In genomic region chr13:81691606-81692005, GRCm38 (mm10) we compare ENCODE assay signal across 8 mouse cellular contexts. TPM values are rescaled to one million over a fixed set of nuclear protein-coding genes. Genes with fewer than 3 reads are reported as not detected.
DNase-seq lines count a peak whose midpoint lies in the region; ATAC-seq lines count a peak whose summit lies in the region.

No protein-coding gene starts in this region.

- no peak overlapping the region for H3K4me2 ChIP-seq in hindbrain, embryonic 11.5 days (replicated peaks; ENCODE audit: low read depth, low read length)

- no peak overlapping the region; the same call in 1 of the 2 replicates for H3K27ac ChIP-seq in hindbrain, embryonic 11.5 days (ENCODE audit: low read depth, low read length)

- H3K9ac ChIP-seq in hindbrain, embryonic 11.5 days (ENCODE audit: low read depth, low read length), result no peak overlapping the region

- H3K9me3 ChIP-seq in hindbrain, embryonic 11.5 days (ENCODE audit: control insufficient read depth, low read length), result no peaks in the 10 kb centered on the region

- H3K27me3 ChIP-seq in hindbrain, embryonic 11.5 days (ENCODE audit: control insufficient read depth, insufficient read depth, low read length), result no peaks in the 10 kb centered on the region

- peak; percentile 6 to 28 for DNase-seq in cerebellum, postnatal 10 days
- no peak for DNase-seq in cerebellum, adult 9-10 months
- peak; percentile 52 for DNase-seq in thymus, postnatal 0 days (ENCODE audit: low spot score)
- no peak for DNase-seq in thymus, postnatal 14 days
- peak; percentile 34 for DNase-seq in hindbrain, embryonic 11.5 days (ENCODE audit: low spot score)
- DNase-seq in T-cell, adult 2 months (ENCODE audit: low spot score), result no peak

- no peaks in the 10 kb centered on the region for H3K36me3 ChIP-seq in hindbrain, embryonic 11.5 days (ENCODE audit: control insufficient read depth, insufficient read depth, low read length)

- ATAC-seq in hindbrain, embryonic 11.5 days (ENCODE audit: low FRiP score), result peak; percentile 56
- peak; percentile 78 for ATAC-seq in megakaryocyte progenitor cell, adult 5-6 weeks (replicated peaks; ENCODE audit: poor library complexity)
- ATAC-seq in inflammation-experienced regulatory T-cells, adult 6 months, result no peak

- H3K4me1 ChIP-seq in hindbrain, embryonic 11.5 days (replicated peaks; ENCODE audit: control insufficient read depth, insufficient read depth, low read length), result no peaks in the 10 kb centered on the region

- WGBS in hindbrain, embryonic 11.5 days, result 51% methylated on average over 9 of the region's 9 CpGs

- no peak overlapping the region for H3K4me3 ChIP-seq in hindbrain, embryonic 11.5 days (ENCODE audit: low read depth, low read length)

RNA-seq across cellular contexts. Expression of gene Polr3g, which starts 19.2 kb away (rescaled TPM):
- 12.8 and 13.6 TPM in 2 replicates for polyA plus RNA-seq in thymus, postnatal 0 days (2015; fragmentation: Nextera tagmentation; extraction: Ambion mirVana)
- polyA plus RNA-seq in hindbrain, embryonic 11.5 days (2014; fragmentation: Nextera tagmentation; extraction: Ambion mirVana), result 10.7 and 12.8 TPM in 2 replicates
- total RNA-seq in megakaryocyte progenitor cell, adult 5-6 weeks (2015), result 12.6 and 17.9 TPM in 2 replicates
- 24.9 and 34.4 TPM in 2 replicates for total RNA-seq in megakaryocyte progenitor cell, adult 5-6 weeks (2017)
- polyA plus RNA-seq in inflammation-experienced regulatory T-cells, adult 6 months (2017; shearing (Covaris generic)), result 1 to 10 TPM; 8.5 to 9.9 (median 9.3) TPM

RNA-seq across cellular contexts. Expression of gene Mblac2, which starts 19.5 kb away (rescaled TPM):
- 10.1 and 11.9 TPM in 2 replicates for polyA plus RNA-seq in thymus, postnatal 0 days (2015; fragmentation: Nextera tagmentation; extraction: Ambion mirVana)
- 8.7 and 8.8 TPM in 2 replicates for polyA plus RNA-seq in hindbrain, embryonic 11.5 days (2014; fragmentation: Nextera tagmentation; extraction: Ambion mirVana)
- 3.8 and 4.9 TPM in 2 replicates for total RNA-seq in megakaryocyte progenitor cell, adult 5-6 weeks (2015)
- total RNA-seq in megakaryocyte progenitor cell, adult 5-6 weeks (2017), result 2.3 and 4.1 TPM in 2 replicates
- polyA plus RNA-seq in inflammation-experienced regulatory T-cells, adult 6 months (2017; shearing (Covaris generic)), result 10 to 100 TPM in 2 of 3 experiments, 1 to 10 TPM in 1; 5.2 to 15.0 (median 14.6) TPM

RNA-seq across cellular contexts. Expression of gene Lysmd3, which starts 34.1 kb away (rescaled TPM):
- polyA plus RNA-seq in thymus, postnatal 0 days (2015; fragmentation: Nextera tagmentation; extraction: Ambion mirVana), result 18.9 and 20.9 TPM in 2 replicates
- 33.5 and 33.6 TPM in 2 replicates for polyA plus RNA-seq in hindbrain, embryonic 11.5 days (2014; fragmentation: Nextera tagmentation; extraction: Ambion mirVana)
- total RNA-seq in megakaryocyte progenitor cell, adult 5-6 weeks (2015), result 21.0 and 24.8 TPM in 2 replicates
- total RNA-seq in megakaryocyte progenitor cell, adult 5-6 weeks (2017), result 13.5 and 17.7 TPM in 2 replicates
- 10 to 100 TPM; 15.7 to 26.2 (median 20.9) TPM for polyA plus RNA-seq in inflammation-experienced regulatory T-cells, adult 6 months (2017; shearing (Covaris generic))

RNA-seq across cellular contexts. Expression of gene Adgrv1, which starts 58.7 kb away (rescaled TPM):
- 0.55 and 0.57 TPM in 2 replicates for polyA plus RNA-seq in thymus, postnatal 0 days (2015; fragmentation: Nextera tagmentation; extraction: Ambion mirVana)
- 40.3 and 54.5 TPM in 2 replicates for polyA plus RNA-seq in hindbrain, embryonic 11.5 days (2014; fragmentation: Nextera tagmentation; extraction: Ambion mirVana)
- not detected in 2 replicates for total RNA-seq in megakaryocyte progenitor cell, adult 5-6 weeks (2015)
- not detected in 2 replicates for total RNA-seq in megakaryocyte progenitor cell, adult 5-6 weeks (2017)
- under 1 TPM; 0.24 to 0.54 (median 0.31) TPM for polyA plus RNA-seq in inflammation-experienced regulatory T-cells, adult 6 months (2017; shearing (Covaris generic))

Comparison
In these comparisons a context has a peak if more than half of its experiments do, and no peak if none do; other contexts are left out.
1. DNase-seq: peak in cerebellum, postnatal 10 days (2 of 2), thymus, postnatal 0 days (single experiment) and hindbrain, embryonic 11.5 days (single experiment); none in cerebellum, adult 9-10 months (single experiment), thymus, postnatal 14 days (single experiment) and T-cell, adult 2 months (single experiment).